Mouse (Mus musculus) gastrocnemius, adult 8-10 months (tissue): ENCODE results near the gene Pxt1. TPM values are rescaled to one million over a fixed set of nuclear protein-coding genes. Genes with fewer than 3 reads are reported as not detected.

Experiments used
- DNase-seq, 2 experiments: peaks; one replicate each; pipeline ENCODE4 v3.0.0; 2022; ENCODE audit warnings: low spot score in 2 of 2
- total RNA-seq, 4 experiments: library from RNA; stranded (reverse); gene quantifications; 2 replicates each; pipeline ENCODE4 v1.2.4; 2022

Pxt1 gene
- total RNA-seq, 4 experiments from 2014 or later = not detected

GRCm38 (mm10) chr17:28947011-28947939 lies 3.6 kb upstream of the Pxt1 start:
- DNase-seq = no peak

- DNase-seq = no peak
Measured at GRCm38 (mm10) chr17:28944481-28944880, 841 bp upstream of the Pxt1 start.

DNA sequence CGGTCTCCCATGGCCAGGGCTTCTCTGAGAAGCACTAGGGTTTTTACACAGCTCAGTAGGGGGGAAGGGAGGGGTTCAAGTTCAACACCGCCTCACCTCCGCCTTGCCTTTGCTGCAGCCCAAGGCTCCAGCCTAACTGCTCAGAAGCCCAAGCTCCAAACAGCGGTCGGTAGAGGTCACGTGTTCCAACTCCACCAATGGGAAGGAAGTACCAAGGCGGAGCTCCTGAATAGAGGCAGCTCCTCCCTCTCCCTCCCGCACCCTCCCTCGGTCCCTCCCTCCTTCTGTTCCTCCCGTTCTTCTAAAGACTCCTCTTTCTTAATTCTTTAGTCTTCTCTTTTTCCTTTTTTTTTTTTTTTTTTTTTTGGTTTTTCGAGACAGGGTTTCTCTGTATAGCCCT lies 1.5 kb downstream of the Pxt1 start:
- DNase-seq = no peak

DNA sequence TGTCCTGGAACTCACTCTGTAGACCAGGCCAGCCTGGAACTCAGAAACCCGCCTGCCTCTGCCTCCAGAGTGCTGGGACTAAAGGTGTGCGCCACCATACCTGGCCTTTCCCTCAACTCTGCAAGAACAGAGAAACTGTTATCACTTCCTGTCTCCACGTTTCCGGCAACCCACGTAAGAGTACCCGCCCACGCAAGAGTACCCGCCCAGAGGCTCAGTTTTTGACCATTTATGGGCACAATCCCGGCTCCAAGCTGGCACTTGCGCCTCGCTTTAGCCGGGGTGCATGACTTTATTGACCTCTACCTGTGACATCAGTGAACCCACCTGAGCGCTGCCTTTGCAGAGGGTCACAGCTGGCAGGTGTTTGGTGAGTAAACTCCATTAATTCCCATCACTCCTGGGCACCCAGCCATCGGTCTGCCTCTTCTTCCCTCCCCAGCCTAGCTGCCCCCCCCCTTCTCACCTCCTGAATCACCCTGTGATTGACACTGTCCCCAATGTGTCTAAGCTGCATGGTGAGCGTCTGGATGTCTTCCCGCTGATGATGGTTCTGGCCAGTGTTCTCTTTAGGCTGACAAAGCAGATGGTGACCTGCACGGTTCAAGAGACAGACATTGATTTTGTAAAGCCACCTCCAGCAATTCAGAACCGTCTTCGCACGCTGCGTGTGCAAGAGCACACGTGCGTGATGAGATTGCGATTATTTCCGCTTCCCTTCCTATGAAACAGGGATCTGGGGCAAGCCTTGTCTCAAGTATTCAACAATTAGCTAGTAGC lies 2.7 kb downstream of the Pxt1 start:
- DNase-seq = no peak

DNA sequence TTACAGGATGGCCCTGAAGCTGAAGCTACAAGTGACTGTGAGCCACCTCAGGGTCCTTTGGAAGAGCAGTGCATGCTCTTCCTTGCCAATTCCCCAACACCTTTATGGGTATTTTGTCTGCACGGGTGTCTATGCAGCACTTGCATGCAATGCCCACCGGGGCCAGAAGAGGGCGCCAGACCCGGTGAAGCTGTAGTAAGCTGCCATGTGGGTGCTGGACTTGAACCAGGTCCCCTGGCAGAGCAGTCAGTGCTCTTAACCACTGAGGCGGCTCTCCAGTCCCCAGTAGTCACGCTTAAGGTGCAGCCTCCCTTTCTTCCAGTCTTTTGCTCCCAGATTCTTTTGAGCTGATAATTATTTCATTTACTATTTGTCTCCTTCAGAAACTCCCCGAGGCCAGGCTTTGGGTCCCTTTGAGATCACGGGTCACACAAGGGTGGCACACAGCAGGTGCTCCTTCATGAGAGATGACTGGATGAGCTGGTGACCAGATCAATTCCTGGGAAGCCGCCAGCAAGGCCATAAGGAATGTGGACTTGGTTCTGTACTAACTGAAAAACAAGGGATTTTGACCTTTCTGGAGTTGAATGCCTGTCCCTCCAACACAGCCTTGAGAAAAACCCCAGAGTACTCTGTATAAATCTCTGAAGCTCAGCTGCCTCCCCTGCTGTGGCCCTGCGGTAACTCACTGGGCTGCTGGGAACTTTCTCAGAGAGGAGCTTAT lies 6.9 kb downstream of the Pxt1 start:
- DNase-seq = no peak

DNA sequence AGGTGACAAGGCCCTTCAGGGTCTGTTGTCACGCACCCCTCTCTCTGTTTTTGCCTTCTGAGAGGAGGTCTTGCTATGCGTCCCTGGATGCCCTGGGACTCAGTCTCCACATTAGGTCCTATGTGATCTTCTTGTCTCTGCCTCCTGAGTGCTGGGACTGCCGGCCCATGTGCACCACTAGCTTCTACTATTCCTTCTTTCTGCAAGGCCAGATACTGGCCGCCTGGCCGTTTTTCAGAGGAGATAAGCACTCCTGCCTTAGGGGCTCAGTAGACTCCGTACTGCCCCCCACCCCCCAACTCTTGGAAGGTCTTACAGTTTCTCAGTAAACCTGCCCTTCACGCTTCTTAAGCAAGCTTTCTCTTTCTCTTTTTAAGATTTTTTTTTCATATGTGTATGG lies 7.5 kb downstream of the Pxt1 start:
- no peak for DNase-seq

GRCm38 (mm10) chr17:28934120-28934916 lies 9.3 kb downstream of the Pxt1 start:
- no peak for DNase-seq

DNA sequence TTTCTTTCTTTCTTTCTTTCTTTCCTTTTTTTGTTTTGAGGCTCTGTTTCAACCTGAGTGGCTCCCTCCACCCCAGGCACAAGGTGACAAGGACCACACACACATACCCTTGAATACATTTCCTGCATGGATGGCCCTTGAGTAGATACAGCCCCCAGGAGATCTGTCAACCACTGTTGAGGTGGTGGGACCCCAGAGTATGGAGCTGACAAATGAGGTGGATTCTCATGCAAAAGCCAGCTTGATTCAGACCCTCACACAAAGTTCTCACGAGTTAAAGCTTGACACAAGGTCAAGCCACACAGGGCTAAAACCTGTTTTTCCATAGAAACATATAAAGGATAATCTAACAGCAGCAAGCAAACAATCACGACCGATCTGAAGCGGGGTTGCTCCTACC lies 11.4 kb downstream of the Pxt1 start:
- DNase-seq = no peak

- DNase-seq = no peak
Measured at GRCm38 (mm10) chr17:28931436-28932211, 12.0 kb downstream of the Pxt1 start.

DNA sequence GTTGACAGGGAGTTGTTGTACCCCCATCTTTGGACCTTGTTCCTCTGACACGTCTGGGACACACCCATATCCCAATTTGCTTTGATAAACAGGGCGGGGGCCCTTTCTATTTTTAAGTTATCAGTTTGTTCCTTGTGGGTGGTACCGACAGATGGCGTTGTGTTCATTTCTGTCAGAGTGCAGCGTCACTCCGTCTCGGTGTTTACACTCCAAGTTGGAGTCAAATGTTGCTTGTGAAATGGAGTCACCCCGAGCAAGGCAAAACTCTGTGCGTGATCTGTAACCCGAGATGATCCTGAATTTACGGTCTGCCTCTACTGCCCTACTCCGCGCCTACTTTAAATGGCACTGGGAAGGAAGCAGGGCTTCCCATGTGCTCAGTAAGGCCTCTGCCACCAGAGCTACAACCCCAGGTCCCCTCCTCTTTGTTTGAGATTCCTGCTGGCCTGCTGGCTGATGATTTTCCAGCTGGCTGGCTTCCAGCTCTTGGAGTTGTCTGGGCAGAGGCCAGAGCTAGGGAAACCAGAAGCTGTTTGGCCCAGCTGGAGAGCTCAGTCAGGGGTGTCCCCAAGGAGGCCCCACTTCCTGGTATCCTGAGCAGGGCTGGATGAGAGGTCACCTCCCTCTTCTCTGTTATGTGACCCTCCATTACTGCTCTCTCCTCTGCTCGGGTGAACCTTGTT lies 13.1 kb downstream of the Pxt1 start:
- peak; percentile 80 to 90 for DNase-seq

DNA sequence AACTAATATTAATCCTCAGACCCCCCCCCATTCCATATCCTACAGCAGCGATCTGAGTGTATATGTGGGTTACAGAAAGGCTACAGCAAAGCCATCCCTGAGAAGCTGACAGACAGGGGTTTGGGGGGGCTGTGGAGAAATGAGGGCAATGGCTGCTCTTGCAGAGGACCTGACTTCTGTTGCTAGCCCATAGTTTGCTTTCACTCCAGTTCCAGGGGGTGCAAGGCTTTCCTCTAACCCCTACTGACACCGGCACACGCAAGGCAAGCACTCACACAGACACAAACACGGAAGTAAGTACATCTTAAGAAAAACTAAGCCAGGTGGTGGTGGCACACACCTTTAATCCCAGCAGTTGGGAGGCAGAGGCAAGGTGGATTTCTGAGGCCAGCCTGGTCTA lies 14.3 kb downstream of the Pxt1 start:
- no peak for DNase-seq

- DNase-seq = no peak
Measured at GRCm38 (mm10) chr17:28928004-28928403, 15.6 kb downstream of the Pxt1 start.

GRCm38 (mm10) chr17:28926866-28927635 lies 16.6 kb downstream of the Pxt1 start:
- no peak for DNase-seq

GRCm38 (mm10) chr17:28926380-28926779 lies 17.3 kb downstream of the Pxt1 start:
- peak; percentile 61 to 63 for DNase-seq

GRCm38 (mm10) chr17:28924957-28925595 lies 18.6 kb downstream of the Pxt1 start:
- DNase-seq = no peak

DNA sequence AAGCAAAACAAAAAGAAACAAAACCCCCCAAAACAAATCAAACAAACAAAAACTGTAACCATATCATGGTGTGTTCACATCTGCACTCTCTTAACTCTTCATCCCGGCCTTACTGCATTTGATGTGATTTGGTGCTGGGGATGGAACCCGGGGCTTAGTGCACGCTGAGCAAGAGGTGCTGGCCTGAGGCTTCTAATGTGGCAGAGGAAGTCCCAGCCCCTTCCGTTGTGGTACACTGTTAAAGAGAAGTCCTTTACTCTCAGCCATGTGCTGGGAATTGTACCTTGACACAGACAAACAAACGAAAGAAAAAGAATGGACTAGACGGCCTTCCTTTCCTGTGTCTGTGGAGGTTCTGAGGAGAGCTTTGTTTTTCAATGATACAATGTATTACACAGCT lies 21.5 kb downstream of the Pxt1 start:
- no peak for DNase-seq

DNA sequence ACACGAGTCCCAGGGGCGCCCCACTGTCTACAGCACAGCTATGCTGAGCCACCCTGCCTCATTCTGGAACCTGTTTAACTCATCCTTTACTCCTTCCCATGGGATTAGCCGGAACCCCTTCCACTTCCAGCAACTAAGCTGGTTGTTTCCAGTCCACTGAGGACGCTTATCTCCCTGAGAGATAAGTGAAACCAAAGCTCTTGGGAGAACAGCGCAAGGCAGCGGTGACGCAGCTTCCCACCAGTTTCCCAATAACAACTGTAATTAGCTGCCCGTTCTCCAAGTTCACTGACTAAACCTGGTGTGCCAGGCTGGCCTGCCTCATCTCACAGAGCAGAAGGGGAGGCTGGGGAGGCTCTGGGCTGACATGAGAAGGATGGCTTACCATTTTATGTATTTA lies 22.6 kb downstream of the Pxt1 start:
- no peak for DNase-seq

GRCm38 (mm10) chr17:28916520-28916919 lies 27.1 kb downstream of the Pxt1 start:
- no peak for DNase-seq
